Mouse (Mus musculus) brain, embryonic 14.5 days (tissue): ENCODE measurements at regions not wholly inside any gene's neighbourhood (a gene's known extent, or its start where the extent isn't known, plus 50 kb on each side); places are given as distances from the start of the nearest gene placed in this dataset.

Experiments
- CTCF ChIP-seq: fragments of 200-500 bp; IDR thresholded peaks from 2 replicates; pipeline ENCODE4 v1.5.1; 2012; ENCODE audit warnings: inconsistent platforms, mild to moderate bottlenecking, moderate library complexity, borderline replicate concordance; ENCODE audit not compliant: insufficient read depth, insufficient read length; ENCODE audit errors: extremely low read depth
- POLR2A ChIP-seq: fragments of 200-500 bp; IDR thresholded peaks from 2 replicates; pipeline ENCODE4 v1.6.1; 2012; ENCODE audit warnings: mild to moderate bottlenecking, inconsistent platforms, borderline replicate concordance; ENCODE audit not compliant: poor library complexity, insufficient read depth, insufficient read length, severe bottlenecking; ENCODE audit errors: extremely low read depth

DNA sequence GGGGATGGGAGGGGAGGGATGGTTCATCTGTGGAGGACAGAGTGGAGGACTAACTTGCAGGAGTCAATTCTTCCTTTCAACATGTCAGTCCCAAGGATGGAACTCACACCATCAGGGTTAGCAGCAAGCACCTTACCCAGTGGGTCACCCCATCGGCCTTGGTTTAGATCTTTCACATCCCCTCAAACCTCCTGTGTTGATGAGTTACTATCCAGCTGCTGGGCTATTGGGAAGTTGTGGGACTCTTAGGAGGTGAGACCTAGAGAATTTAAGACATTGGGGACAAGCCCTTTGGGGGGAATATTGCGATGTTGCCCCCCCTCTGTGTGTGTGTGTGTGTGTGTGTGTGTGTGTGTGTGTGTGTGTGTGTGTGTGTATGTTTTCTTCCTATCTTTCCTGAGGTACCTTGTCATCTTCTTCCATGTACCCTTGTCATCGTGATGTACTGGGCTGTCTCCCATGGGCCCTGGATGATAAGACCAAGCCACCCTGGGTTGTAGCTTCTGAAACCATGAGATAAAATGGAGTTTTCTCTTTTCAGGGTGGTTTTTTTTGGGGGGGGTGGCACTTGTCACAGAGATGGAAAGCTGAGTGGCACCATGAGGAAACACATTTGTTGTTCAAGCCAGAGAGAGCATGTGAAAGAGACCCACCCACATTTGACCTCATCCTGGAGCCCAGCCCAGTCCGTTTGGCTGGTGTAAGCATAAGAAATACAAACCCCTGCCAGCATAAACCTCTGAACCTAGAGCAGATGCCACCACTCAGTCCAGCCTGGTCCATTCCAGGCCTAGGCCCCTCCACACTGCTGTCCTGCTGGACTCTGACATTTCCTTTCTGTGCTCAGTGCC lies 98.3 kb upstream of the Bod1 start:
- TF ChIP-seq POLR2A (no peak), CTCF (no peak)
